Mouse (Mus musculus) brain, embryonic 14.5 days (tissue): Measurements from ENCODE around the gene Cnot10.

Experiments used
- CTCF ChIP-seq: fragments of 200-500 bp; IDR thresholded peaks from 2 replicates; pipeline ENCODE4 v1.5.1; 2012; ENCODE audit warnings: inconsistent platforms, mild to moderate bottlenecking, moderate library complexity, borderline replicate concordance; ENCODE audit not compliant: insufficient read depth, insufficient read length; ENCODE audit errors: extremely low read depth
- POLR2A ChIP-seq: fragments of 200-500 bp; IDR thresholded peaks from 2 replicates; pipeline ENCODE4 v1.6.1; 2012; ENCODE audit warnings: mild to moderate bottlenecking, inconsistent platforms, borderline replicate concordance; ENCODE audit not compliant: poor library complexity, insufficient read depth, insufficient read length, severe bottlenecking; ENCODE audit errors: extremely low read depth

- TF ChIP-seq CTCF (no peak), POLR2A (no peak)
Measured at GRCm38 (mm10) chr9:114541279-114541741, 98.7 kb downstream of the Cnot10 start.
